Mouse (Mus musculus) c-Kit-positive CD71-positive TER-119-negative erythroid progenitor cells, embryonic 14.5 days (primary cell): ENCODE data around the gene Ugt2b5.
"Not testable (repeated sequence)": the region's sequence is repeated elsewhere in the genome, so short reads cannot be mapped to it uniquely, and the experiment has no call there.

Source experiments
- DNase-seq: peaks from one replicate; pipeline ENCODE4 v3.0.0-alpha.2; 2013; ENCODE audit warnings: low read depth

Gene Ugt2b5

DNA sequence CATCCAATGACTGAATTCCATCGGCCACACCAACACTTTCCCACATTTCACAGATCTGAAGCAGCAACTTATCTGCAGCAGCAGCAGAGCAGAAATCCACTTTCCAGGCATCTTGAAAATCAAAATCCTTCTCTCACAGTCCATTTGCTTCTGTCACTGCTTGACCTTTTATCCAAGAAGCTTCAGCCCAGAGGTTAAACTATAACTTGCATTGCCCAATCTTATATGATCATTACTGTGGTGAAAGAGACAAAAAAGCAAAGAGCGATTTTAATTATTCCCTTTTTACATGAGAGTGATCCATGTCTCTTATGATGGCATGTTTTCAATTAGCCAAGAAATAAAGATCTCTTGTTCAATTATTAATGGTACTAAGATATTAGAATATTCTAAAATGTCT, at the start of gene Ugt2b5:
TSS of gene Ugt2b5 (minus strand) at position 123 of the 400 bp plus-strand sequence.
- DNase-seq = not testable (repeated sequence)

DNA sequence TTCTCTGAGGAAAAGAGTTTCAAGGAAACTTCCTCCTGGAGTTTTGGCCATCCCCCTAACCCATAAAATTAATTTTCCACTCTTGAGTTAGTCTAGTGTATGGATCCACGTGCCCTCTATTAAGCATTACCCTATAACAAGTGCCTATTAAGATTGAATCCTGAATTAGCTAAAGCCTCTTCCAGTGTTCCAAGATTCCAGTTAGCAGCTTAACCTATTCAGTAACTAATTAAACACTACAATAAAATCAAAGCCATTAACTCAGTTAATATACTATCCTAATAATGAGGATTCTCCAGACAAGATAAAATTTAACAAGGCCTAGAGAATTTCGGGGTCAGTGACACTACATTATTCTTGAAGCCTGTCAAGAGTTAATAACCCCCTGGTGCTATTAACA, 35.7 kb upstream of the Ugt2b5 start:
- not testable (repeated sequence) for DNase-seq

- DNase-seq = no peak
Measured at GRCm38 (mm10) chr5:87174671-87175070, 34.6 kb upstream of the Ugt2b5 start.

DNA sequence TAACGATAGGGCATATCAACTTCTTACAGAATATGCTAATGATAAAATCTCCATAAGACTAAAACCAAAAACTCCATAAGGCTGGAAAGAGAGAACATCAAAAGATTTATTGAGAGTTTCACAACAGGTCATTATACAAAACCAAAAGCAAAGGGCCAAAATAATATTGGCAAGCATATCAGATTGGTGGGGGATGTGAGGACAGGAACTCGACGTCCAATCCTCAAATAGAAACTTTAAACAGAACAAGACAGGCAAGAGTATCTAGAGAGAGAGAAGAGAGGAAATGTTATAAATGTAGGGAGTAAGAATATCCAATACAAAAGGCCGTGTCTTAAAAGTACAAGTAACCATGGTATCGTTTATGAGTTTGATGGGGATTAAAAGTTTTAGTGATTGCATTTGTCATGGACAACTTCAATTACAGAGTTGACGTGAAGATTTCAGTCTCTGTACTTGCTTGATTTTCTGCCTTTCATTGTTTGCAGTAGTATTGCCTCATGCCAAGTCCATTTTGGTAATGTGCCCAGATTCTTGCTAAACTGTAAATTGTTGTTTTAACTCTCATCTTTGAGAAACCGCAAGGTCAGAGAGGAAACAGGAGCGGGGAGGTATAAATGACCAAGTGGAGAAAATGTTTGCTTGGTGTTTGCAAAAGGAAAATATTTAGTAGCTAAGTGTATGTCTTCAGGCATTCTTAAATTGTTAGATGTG, 7.8 kb upstream of the Ugt2b5 start:
- no peak for DNase-seq

- DNase-seq = no peak
Measured at GRCm38 (mm10) chr5:87142865-87143456, 2.8 kb upstream of the Ugt2b5 start.

- DNase-seq = not testable (repeated sequence)
Measured at GRCm38 (mm10) chr5:87103697-87104096, 36.4 kb downstream of the Ugt2b5 start.

GRCm38 (mm10) chr5:87092346-87093027, 47.6 kb downstream of the Ugt2b5 start, which contains the start of gene Ugt2b36:
Gene Ugt2b36, minus strand, starts transcription at chr5:87092555.
- DNase-seq = no peak

DNA sequence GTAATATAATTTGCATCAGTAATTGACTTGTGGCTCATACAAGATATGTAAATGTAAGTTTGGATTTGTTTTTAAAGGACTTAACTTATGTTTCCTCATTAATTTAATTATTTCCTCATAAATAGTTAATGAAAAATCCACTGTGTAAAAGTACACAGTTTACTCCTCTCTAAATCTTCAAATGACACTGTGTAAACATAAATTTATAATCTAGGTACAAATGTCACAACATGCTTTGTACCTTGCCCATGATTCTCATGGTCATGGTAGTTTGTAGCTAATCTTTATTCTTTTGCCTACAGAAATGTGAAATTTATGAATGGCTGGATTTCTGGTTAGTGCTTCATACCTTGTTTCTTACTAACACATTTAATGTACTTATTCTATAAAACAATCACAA, 49.0 kb downstream of the Ugt2b5 start:
- DNase-seq = no peak

- DNase-seq = no peak
Measured at GRCm38 (mm10) chr5:87089264-87089663, 50.9 kb downstream of the Ugt2b5 start.

- no peak for DNase-seq
Measured at GRCm38 (mm10) chr5:87086269-87086668, 53.8 kb downstream of the Ugt2b5 start.
